ENCODE assay signal across 9 mouse cellular contexts in the genomic region with DNA sequence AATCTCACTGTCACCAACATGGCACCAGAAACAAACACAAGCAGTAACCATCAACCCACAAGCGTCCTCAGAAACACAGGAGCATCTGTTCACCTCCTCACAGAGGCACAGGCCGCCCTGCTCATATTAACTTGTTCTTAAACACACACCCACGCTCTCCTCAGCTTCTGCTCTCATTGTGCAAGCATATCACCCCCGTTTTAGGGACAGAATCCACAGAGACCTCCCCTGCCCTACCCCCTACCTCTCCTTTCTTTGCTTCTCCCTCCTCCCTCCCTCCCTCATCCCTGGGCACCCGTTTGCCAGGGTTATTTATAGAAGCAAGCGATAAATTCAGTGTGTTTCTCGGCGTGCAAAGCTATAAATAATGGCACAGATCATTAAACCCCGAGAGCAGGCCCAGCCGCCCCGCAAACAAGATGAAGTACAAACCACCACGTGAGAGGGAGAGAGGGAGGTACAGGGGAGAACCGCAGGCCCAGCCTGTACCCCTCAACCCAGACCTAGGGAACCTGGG. TPM values are rescaled to one million over a fixed set of nuclear protein-coding genes. Genes with fewer than 3 reads are reported as not detected.
DNase-seq lines count a peak whose midpoint lies in the region; ATAC-seq and TF ChIP-seq lines count a peak whose summit lies in the region.
"Had no signal": no experiment of that assay in that cellular context is flagged by ENCODE, and none has a peak within 500 bp of the region (broad histone marks: within the 10 kb centered on the region; RNA-seq: fewer than 3 reads in every experiment).

No protein-coding gene starts in this region.

- peaks cover 20% of the 10 kb centered on the region; the same call in 1 of the 2 replicates for H3K4me1 ChIP-seq in hindbrain, postnatal 0 days (ENCODE audit: insufficient read depth, low read length)
- H3K4me1 ChIP-seq in limb, embryonic 13.5 days = peaks cover 30% of the 10 kb centered on the region

- no peak overlapping the region for H3K4me2 ChIP-seq in hindbrain, postnatal 0 days (ENCODE audit: low read depth, low read length)
- peak overlapping the region; percentile 17; the same call in 1 of the 2 replicates for H3K4me2 ChIP-seq in limb, embryonic 13.5 days (replicated peaks)
- H3K4me2 ChIP-seq: lung, embryonic 14.5 days had no signal

- H3K27ac ChIP-seq in hindbrain, postnatal 0 days = peak overlapping the region; percentile 66
- H3K27ac ChIP-seq in limb, embryonic 13.5 days = no peak overlapping the region; the same call in none of the 2 replicates

- WGBS in hindbrain, postnatal 0 days = 23% methylated on average over 13 of the region's 13 CpGs
- WGBS in limb, embryonic 13.5 days = 3% methylated on average over 13 of the region's 13 CpGs

- 0 out of 2 replicates have a peak overlapping the region, but pooled peaks have one; percentile 9 for H3K9ac ChIP-seq in hindbrain, postnatal 0 days (replicated peaks; ENCODE audit: low read length)
- no peak overlapping the region for H3K9ac ChIP-seq in limb, embryonic 13.5 days
- H3K9ac ChIP-seq: lung, embryonic 14.5 days had no signal

- no peak overlapping the region for H3K4me3 ChIP-seq in hindbrain, postnatal 0 days (ENCODE audit: low read length)
- H3K4me3 ChIP-seq in limb, embryonic 13.5 days = no peak overlapping the region

- H3K27me3 ChIP-seq in hindbrain, postnatal 0 days (ENCODE audit: insufficient read depth, low read length) = no peaks in the 10 kb centered on the region
- peaks cover 77% of the 10 kb centered on the region for H3K27me3 ChIP-seq in limb, embryonic 13.5 days

- H3K9me3 ChIP-seq in hindbrain, postnatal 0 days (ENCODE audit: low read length) = no peaks in the 10 kb centered on the region
- no peaks in the 10 kb centered on the region for H3K9me3 ChIP-seq in limb, embryonic 13.5 days

- no peak for ATAC-seq in hindbrain, postnatal 0 days
- ATAC-seq in limb, embryonic 13.5 days (ENCODE audit: low FRiP score, low read depth) = no peak
- no peak for ATAC-seq in erythroid progenitor cell, adult 5-6 weeks (replicated peaks; ENCODE audit: low FRiP score, poor library complexity, severe bottlenecking)

- H3K36me3 ChIP-seq in hindbrain, postnatal 0 days (ENCODE audit: insufficient read depth, low read length) = no peaks in the 10 kb centered on the region
- H3K36me3 ChIP-seq in limb, embryonic 13.5 days = no peaks in the 10 kb centered on the region

- DNase-seq in NIH3T3 (ENCODE audit: low read depth) = peak; percentile 24
- peak; percentile 67 to 69 for DNase-seq in frontal cortex, adult 2 months (ENCODE audit: extremely low spot score in 1 of 2, low spot score in 1 of 2)
- peak; percentile 48 for DNase-seq in hindbrain, postnatal 0 days (ENCODE audit: low spot score)
- no peak for DNase-seq in adrenal gland, postnatal 25 days
- no peak for DNase-seq in lung, postnatal 36 days
- DNase-seq in urinary bladder, adult 18-20 months (ENCODE audit: low spot score in 2 of 2) = no peak
- DNase-seq: lung, embryonic 14.5 days had no signal

- no peak for TF ChIP-seq CTCF in hindbrain, postnatal 0 days (IDR thresholded peaks at IDR 0.05; ENCODE audit: low read depth)

RNA-seq across cellular contexts. Expression of a gene that starts 31.4 kb away (rescaled TPM):
- 16.1 and 16.3 TPM in 2 replicates for polyA plus RNA-seq in frontal cortex, adult 2 months (2012; rRNA removed)
- total RNA-seq in hindbrain, postnatal 0 days (2014; rRNA removed) = 22.7 and 40.1 TPM in 2 replicates
- polyA plus RNA-seq in hindbrain, postnatal 0 days (2015; fragmentation: Nextera tagmentation; extraction: Ambion mirVana) = 11.9 and 13.2 TPM in 2 replicates
- 15.6 and 16.7 TPM in 2 replicates for polyA plus RNA-seq in limb, embryonic 13.5 days (2015; fragmentation: Nextera tagmentation; extraction: Ambion mirVana)
- total RNA-seq in adrenal gland, postnatal 25 days (2021) = 12.1 and 19.9 TPM in 2 replicates
- 3.6 TPM in 1 of 2 replicates, not detected in the other for total RNA-seq in erythroid progenitor cell, adult 5-6 weeks (2015; ENCODE audit: low replicate concordance)
- total RNA-seq in erythroid progenitor cell, adult 5-6 weeks (2017; ENCODE audit: low replicate concordance) = 0.26 and 0.91 TPM in 2 replicates

Comparison
In these comparisons a context has a peak if more than half of its experiments do, and no peak if none do; other contexts are left out.
1. DNase-seq: peak in NIH3T3 (single experiment), frontal cortex, adult 2 months (2 of 2) and hindbrain, postnatal 0 days (single experiment); none in adrenal gland, postnatal 25 days (single experiment), lung, postnatal 36 days (single experiment) and urinary bladder, adult 18-20 months (0 of 2).